Mouse (Mus musculus): ENCODE measurements around the gene Ciao2a. TPM values are rescaled to one million over a fixed set of nuclear protein-coding genes. Genes with fewer than 3 reads are reported as not detected.

The Ciao2a gene
- polyA plus RNA-seq, 1 experiment = 29.0 TPM

DNA sequence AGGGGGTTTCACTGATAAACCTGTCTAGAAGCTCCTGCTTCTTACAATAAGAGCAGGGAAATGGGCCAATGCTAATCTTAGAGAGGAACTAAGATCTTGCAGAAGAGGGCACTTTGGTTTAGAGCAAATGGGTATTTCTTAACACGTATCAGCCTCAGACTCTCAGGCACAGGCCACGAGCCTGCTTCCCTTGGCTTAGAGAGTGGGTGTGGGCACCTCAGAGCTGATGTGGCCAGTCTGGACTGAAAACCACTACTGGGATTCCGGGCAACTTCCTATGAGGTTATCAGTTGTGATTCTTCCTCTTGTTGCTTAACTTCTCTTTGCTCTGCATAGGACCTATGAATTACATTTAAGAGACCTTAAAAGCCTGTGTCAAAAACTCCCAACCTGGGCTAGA, 12.1 kb upstream of the Ciao2a start:
- no peak for TF ChIP-seq POLR2A (IDR thresholded peaks at IDR 0.05; ENCODE audit: extremely low read depth, insufficient read depth, low read length)
- no peak for TF ChIP-seq CTCF (IDR thresholded peaks at IDR 0.05; ENCODE audit: extremely low read depth, insufficient read depth, low read length)
- no peak overlapping the region for H3K27ac ChIP-seq (ENCODE audit: insufficient read depth, low read length)
- no peak overlapping the region for H3K4me3 ChIP-seq (ENCODE audit: insufficient read depth, low read length)
- peaks cover 3% of the 10 kb centered on the region for H3K4me1 ChIP-seq (ENCODE audit: control insufficient read depth, insufficient read depth, low read length)

DNA sequence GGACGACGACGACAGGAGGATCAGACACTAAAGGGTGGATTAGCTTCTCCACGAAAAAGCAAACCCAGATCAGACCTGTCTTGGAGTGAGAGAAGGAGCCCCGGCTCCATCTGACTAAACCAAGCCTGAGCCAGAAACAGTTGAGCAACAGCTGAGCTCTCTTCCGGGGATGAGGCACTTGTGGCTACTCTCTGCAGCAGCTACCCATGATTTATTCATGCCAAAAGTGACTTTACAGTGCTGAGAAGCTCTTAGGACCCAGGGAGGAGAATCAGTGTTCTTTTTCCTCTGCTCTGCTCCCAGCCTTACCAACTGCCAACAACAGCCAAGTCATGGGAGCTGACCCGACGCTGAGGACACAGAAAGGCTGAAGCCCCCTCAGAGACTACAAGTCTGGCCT, 9.5 kb upstream of the Ciao2a start:
- Histone ChIP-seq H3K4me3 (ENCODE audit: insufficient read depth, low read length) (no peak overlapping the region), H3K27ac (ENCODE audit: insufficient read depth, low read length) (no peak overlapping the region), H3K4me1 (ENCODE audit: control insufficient read depth, insufficient read depth, low read length) (peaks cover 2% of the 10 kb centered on the region)
- TF ChIP-seq POLR2A (IDR thresholded peaks at IDR 0.05; ENCODE audit: extremely low read depth, insufficient read depth, low read length) (no peak), CTCF (IDR thresholded peaks at IDR 0.05; ENCODE audit: extremely low read depth, insufficient read depth, low read length) (no peak)

DNA sequence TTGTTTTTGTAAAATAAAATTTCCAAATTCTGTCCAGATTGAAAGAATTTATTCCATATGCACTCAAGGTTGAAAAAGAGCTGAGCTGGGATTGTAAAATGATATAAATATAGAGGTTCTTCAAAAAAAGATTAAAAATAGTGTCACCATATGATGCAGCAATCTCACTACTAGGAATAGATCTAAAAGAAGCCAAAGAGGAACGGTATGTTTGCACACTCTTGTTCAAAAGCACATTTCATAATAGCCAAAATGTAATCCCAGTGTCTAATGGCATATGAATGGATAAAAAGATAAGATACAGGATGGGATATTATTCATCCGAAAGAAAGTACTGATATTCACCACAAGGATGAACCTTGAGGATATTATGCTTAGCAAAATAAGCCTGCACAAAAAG, 6.9 kb upstream of the Ciao2a start:
- no peak overlapping the region for H3K27ac ChIP-seq (ENCODE audit: insufficient read depth, low read length)
- H3K4me3 ChIP-seq (ENCODE audit: insufficient read depth, low read length) = no peak overlapping the region
- H3K4me1 ChIP-seq (ENCODE audit: control insufficient read depth, insufficient read depth, low read length) = peaks cover 2% of the 10 kb centered on the region
- no peak for TF ChIP-seq POLR2A (IDR thresholded peaks at IDR 0.05; ENCODE audit: extremely low read depth, insufficient read depth, low read length)

DNA sequence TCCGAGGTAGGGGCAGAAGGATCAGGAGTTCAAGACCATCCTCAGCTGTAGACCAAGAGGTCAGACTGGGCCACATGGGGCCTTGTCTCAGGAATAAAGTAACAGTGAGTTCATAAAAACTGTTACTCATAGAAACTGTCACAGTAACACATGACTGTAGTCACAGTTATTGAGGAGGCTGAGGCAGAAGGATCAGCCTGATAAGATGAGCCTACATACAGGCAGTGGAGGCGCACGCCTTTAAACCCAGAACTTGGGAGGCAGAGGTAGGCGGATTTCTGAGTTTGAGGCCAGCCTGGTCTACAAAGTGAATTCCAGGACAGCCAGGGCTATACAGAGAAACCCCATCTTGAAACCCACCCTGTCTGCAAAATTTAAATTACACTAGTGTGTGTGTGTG, 6.3 kb upstream of the Ciao2a start:
- Histone ChIP-seq H3K4me3 (ENCODE audit: insufficient read depth, low read length) (no peak overlapping the region), H3K4me1 (ENCODE audit: control insufficient read depth, insufficient read depth, low read length) (peaks cover 2% of the 10 kb centered on the region), H3K27ac (ENCODE audit: insufficient read depth, low read length) (peak overlapping the region; percentile 48; the same call in 1 of the 2 replicates)
- TF ChIP-seq POLR2A (IDR thresholded peaks at IDR 0.05; ENCODE audit: extremely low read depth, insufficient read depth, low read length) (no peak), CTCF (IDR thresholded peaks at IDR 0.05; ENCODE audit: extremely low read depth, insufficient read depth, low read length) (no peak)

DNA sequence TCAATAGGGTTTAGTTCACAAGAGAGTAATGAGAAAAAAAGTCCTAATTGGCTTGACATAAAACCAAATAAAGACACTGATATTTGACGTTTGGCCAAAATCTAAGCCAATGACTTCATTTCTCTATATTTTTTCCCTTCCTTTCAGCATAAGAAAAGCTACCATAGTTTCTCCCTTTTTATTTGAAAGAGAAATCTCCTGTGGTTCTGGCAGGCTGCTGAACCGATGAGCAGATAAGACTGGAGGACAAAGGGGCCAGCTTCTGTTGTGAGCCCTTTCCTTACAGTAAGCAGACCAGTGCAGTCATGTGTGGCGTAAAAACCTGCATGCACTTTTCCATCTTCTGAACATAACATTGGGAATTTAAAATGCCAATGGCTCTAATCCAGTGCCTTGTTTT, 5.5 kb upstream of the Ciao2a start:
- Histone ChIP-seq H3K27ac (ENCODE audit: insufficient read depth, low read length) (no peak overlapping the region), H3K4me1 (ENCODE audit: control insufficient read depth, insufficient read depth, low read length) (peaks cover 2% of the 10 kb centered on the region), H3K4me3 (ENCODE audit: insufficient read depth, low read length) (no peak overlapping the region)
- no peak for TF ChIP-seq POLR2A (IDR thresholded peaks at IDR 0.05; ENCODE audit: extremely low read depth, insufficient read depth, low read length)

DNA sequence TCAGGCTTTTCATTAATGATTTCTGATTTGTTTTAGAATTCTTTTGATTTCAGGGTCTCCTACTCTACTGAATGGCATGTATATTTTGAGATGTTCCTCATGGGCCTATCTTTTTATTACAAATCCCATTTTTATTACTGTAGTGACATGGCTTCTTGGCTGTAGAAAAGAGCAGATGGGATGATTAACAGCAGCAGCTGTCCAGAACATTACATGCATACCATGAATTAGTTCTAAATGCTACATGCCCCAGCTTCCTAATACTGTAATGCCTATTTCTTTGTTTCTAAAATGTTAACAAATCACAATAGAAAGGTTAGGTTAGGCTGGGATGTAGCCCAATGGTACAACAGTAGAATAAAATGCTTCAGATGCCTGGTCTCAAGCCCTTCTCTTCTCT, 5.0 kb upstream of the Ciao2a start:
- no peak overlapping the region for H3K27ac ChIP-seq (ENCODE audit: insufficient read depth, low read length)
- TF ChIP-seq CTCF (IDR thresholded peaks at IDR 0.05; ENCODE audit: extremely low read depth, insufficient read depth, low read length) = no peak
- TF ChIP-seq POLR2A (IDR thresholded peaks at IDR 0.05; ENCODE audit: extremely low read depth, insufficient read depth, low read length) = no peak
- H3K4me1 ChIP-seq (ENCODE audit: control insufficient read depth, insufficient read depth, low read length) = peaks cover 2% of the 10 kb centered on the region
- H3K4me3 ChIP-seq (ENCODE audit: insufficient read depth, low read length) = no peak overlapping the region

DNA sequence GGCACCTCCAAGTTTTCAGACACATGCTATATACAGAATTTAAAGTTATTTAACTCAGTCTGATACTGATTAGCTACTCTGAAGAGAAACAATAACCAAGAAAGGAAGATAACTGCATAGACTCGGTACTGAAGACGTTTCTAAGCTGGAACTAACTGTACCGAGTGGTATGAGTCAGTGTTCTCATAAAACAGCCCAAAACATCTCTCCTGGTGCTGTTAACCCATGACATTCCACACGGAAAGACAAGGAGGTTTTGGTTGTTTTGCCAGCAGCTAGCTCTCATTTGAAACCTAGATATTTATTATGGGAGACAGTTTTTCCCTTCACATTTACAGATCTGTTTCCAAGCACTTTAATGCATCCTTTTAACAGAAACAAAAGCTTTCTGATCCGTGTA, 2.8 kb upstream of the Ciao2a start:
- Histone ChIP-seq H3K4me3 (ENCODE audit: insufficient read depth, low read length) (peak overlapping the region; percentile 51), H3K27ac (ENCODE audit: insufficient read depth, low read length) (0 out of 2 replicates have a peak overlapping the region, but pooled peaks have one; percentile 32), H3K4me1 (ENCODE audit: control insufficient read depth, insufficient read depth, low read length) (peaks cover 2% of the 10 kb centered on the region)
- TF ChIP-seq POLR2A (IDR thresholded peaks at IDR 0.05; ENCODE audit: extremely low read depth, insufficient read depth, low read length) = no peak
- TF ChIP-seq CTCF (IDR thresholded peaks at IDR 0.05; ENCODE audit: extremely low read depth, insufficient read depth, low read length) = no peak

DNA sequence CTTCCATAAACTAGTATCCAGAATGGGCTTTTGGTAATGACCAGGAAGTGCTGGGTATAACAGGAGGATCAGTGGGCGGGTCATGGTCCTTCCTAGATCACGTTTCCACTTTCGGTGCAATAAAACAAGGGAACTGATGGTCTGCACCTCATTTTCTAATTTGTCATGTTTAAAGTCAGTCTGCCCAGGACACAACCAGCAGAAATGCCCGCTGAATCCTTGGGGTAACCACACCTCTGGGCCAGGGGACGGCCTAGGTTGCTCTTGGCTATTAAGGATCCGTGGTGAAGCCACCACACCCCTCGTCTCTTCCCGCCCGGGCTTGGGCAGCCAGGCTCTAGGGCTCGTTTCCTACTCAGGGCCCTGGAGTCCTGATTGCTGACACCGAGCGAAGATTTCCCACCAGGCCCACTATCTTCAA, 2.3 kb upstream of the Ciao2a start:
- TF ChIP-seq CTCF (IDR thresholded peaks at IDR 0.05; ENCODE audit: extremely low read depth, insufficient read depth, low read length) (no peak), POLR2A (IDR thresholded peaks at IDR 0.05; ENCODE audit: extremely low read depth, insufficient read depth, low read length) (no peak)
- H3K4me1 ChIP-seq (ENCODE audit: control insufficient read depth, insufficient read depth, low read length) = peaks cover under 1% of the 10 kb centered on the region
- H3K27ac ChIP-seq (ENCODE audit: insufficient read depth, low read length) = peak overlapping the region; percentile 32
- H3K4me3 ChIP-seq (ENCODE audit: insufficient read depth, low read length) = peak overlapping the region; percentile 51

DNA sequence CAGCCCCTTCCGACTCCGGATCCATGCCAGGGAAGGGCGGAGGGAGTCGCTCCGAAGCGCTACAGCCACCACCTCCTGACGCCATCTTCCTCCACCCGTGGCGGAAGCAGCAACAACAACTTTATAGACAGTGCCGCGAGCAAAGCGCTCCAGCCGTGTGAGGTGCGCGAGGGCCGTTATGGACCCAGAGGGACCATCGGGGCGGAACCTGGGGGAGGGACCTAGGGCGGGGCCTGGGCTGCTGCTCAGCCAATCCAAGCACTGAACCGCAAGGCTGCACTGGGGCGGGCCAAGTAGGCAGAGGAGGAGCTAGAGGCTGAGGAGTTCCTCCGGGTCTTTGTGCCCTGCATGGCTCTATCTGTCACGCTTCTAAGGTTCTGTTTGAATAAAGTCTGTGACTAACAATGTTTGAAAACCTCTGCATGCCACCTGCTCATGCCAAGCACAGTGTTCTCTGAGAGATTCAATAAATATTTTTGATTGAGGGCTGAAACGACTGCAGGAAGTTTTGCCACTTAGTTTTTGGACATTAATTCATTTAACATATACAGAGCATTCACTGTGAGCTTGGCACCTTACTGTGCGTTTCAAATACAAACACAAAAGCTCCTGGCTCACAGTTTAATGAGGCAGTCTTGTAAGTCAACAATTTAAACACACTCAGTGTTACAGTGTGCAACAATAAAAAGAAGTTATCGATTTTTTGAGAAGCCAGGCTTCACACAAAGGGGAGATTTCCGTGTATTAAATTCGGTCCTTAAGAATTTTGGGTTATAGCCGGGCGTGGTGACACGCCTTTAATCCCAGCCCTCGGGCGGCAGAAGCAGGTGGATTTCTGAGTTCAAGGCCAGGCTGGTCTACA, 1.5 kb upstream of the Ciao2a start:
- peak overlapping the region; percentile 32 for H3K27ac ChIP-seq (ENCODE audit: insufficient read depth, low read length)
- no peaks in the 10 kb centered on the region; the same call in 1 of the 2 replicates for H3K4me1 ChIP-seq (ENCODE audit: control insufficient read depth, insufficient read depth, low read length)
- TF ChIP-seq CTCF (IDR thresholded peaks at IDR 0.05; ENCODE audit: extremely low read depth, insufficient read depth, low read length) = no peak
- peak; percentile 94 for TF ChIP-seq POLR2A (IDR thresholded peaks at IDR 0.05; ENCODE audit: extremely low read depth, insufficient read depth, low read length)
- peak overlapping the region; percentile 51 for H3K4me3 ChIP-seq (ENCODE audit: insufficient read depth, low read length)

Measured in cortical plate, adult 2 months (tissue).